In the genomic region with DNA sequence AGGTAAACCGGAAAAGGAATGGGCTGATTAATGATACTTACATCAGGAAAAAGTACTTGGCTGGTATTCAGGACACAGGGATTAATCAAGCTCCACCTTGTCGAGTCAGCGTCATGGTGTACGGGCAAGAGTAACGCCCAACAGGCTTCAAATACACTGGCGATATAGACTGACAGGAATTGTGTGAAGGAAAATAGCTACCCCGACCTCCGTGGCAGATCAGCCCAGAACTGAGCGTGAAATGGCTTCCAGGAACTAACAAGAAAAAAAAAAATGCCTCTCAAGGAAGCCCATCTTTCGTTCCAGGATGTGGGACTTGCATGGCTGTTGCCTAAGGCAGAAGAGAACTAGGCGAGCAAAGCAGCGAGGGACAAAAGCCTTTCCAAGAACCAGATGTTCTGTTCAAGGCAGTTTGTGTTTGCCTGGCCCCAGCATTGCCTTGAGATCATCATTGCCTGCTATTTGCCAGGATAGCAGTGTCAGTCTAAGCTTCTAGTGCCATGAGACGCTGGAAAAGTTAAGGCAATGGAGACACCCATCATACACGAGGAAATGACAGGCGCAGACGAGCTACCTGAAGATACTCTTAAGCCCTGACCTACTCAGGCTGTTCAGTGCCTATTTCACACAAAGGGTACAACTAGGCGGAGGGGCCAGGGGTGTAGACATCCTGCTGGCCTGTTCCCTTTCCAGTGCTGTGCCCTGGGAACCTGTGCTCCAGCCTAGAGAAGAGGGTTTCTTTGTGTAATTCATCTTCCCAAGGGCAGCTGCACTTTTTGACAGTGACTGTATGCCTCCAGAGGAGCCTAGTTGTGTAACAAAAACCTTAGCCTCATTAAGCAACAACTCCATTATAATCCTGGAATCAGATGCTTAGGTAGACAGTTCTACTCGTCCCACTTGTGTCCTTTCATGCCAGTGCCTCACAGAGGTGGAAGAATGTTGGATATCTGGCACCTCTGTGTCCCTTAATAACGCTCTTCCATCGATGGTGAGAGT, we compare ENCODE assay signal across 8 mouse cellular contexts. TPM values are rescaled to one million over a fixed set of nuclear protein-coding genes. Genes with fewer than 3 reads are reported as not detected.
DNase-seq lines count a peak whose midpoint lies in the region; ATAC-seq and TF ChIP-seq lines count a peak whose summit lies in the region.

No protein-coding gene starts in this region.

- TF ChIP-seq CTCF in thymus, adult 2 months (IDR thresholded peaks at IDR 0.05; ENCODE audit: borderline replicate concordance, control insufficient read depth, extremely low read depth, insufficient read depth, low read length, poor library complexity) = no peak
- TF ChIP-seq CTCF in lung, postnatal 0 days (IDR thresholded peaks at IDR 0.05) = no peak

- H3K27me3 ChIP-seq in thymus, adult 2 months (ENCODE audit: control insufficient read depth, insufficient read depth, low read length) = no peaks in the 10 kb centered on the region
- no peaks in the 10 kb centered on the region for H3K27me3 ChIP-seq in lung, postnatal 0 days (replicated peaks; ENCODE audit: insufficient read depth, low read length)

- peak overlapping the region; percentile 44; the same call in 1 of the 2 replicates for H3K27ac ChIP-seq in thymus, adult 2 months (ENCODE audit: control insufficient read depth, insufficient read depth, low read length)
- H3K27ac ChIP-seq in lung, postnatal 0 days (ENCODE audit: low read length) = peak overlapping the region; percentile 92

- no peaks in the 10 kb centered on the region for H3K9me3 ChIP-seq in lung, postnatal 0 days (ENCODE audit: low read length)

- WGBS in thymus, adult 2 months = 41% methylated on average over 20 of the region's 20 CpGs
- 27% methylated on average over 20 of the region's 20 CpGs for WGBS in lung, postnatal 0 days

- no peak for TF ChIP-seq EP300 in lung, postnatal 0 days (IDR thresholded peaks at IDR 0.05)

- no peak for TF ChIP-seq POLR2A in thymus, adult 2 months (IDR thresholded peaks at IDR 0.05; ENCODE audit: control insufficient read depth, extremely low read depth, insufficient read depth, low read length, poor library complexity)

- DNase-seq in thymus, adult 2 months = no peak
- no peak for DNase-seq in thymus, postnatal 10 days (ENCODE audit: low spot score in 2 of 2)
- peak; percentile 60 for DNase-seq in embryo, embryonic 10 days (ENCODE audit: low spot score)
- DNase-seq in heart, adult 9 months (ENCODE audit: low spot score in 2 of 2) = peak; percentile 29 to 31
- peak; percentile 22 to 33 for DNase-seq in kidney, adult 8-10 months
- DNase-seq in lung, postnatal 0 days (ENCODE audit: low spot score) = peak; percentile 79
- peak; percentile 51 for DNase-seq in skeletal muscle tissue, adult 2 months (ENCODE audit: low read depth, low spot score)
- no peak for DNase-seq in T-cell, adult 2 months (ENCODE audit: low spot score)

- ATAC-seq in lung, postnatal 0 days = no peak

- H3K4me3 ChIP-seq in thymus, adult 2 months (ENCODE audit: control insufficient read depth, insufficient read depth, low read length) = peak overlapping the region; percentile 21
- peak overlapping the region; percentile 96 for H3K4me3 ChIP-seq in lung, postnatal 0 days (ENCODE audit: low read depth, low read length)

- H3K36me3 ChIP-seq in thymus, adult 2 months (ENCODE audit: control insufficient read depth, insufficient read depth, low read length) = no peaks in the 10 kb centered on the region
- H3K36me3 ChIP-seq in lung, postnatal 0 days (ENCODE audit: insufficient read depth, low read length) = no peaks in the 10 kb centered on the region

- peak overlapping the region; percentile 71 for H3K4me2 ChIP-seq in lung, postnatal 0 days (replicated peaks; ENCODE audit: low read depth, low read length)

- H3K4me1 ChIP-seq in thymus, adult 2 months (replicated peaks; ENCODE audit: control insufficient read depth, insufficient read depth, low read length) = peaks cover 12% of the 10 kb centered on the region
- H3K4me1 ChIP-seq in lung, postnatal 0 days (ENCODE audit: insufficient read depth, low read depth, low read length) = peaks cover 1% of the 10 kb centered on the region; the same call in 1 of the 2 replicates

- peak overlapping the region; percentile 39; the same call in 1 of the 2 replicates for H3K9ac ChIP-seq in lung, postnatal 0 days (replicated peaks; ENCODE audit: low read depth)

RNA-seq across cellular contexts. Expression of gene Cnot6, which starts 1.1 kb away (rescaled TPM):
- polyA plus RNA-seq in thymus, adult 2 months (2012; rRNA removed) = 40.3 and 44.2 TPM in 2 replicates
- polyA plus RNA-seq in lung, postnatal 0 days (2015; fragmentation: Nextera tagmentation; extraction: Ambion mirVana) = 36.0 and 40.6 TPM in 2 replicates

RNA-seq across cellular contexts. Expression of gene Scgb3a1, which starts 50.2 kb away (rescaled TPM):
- 3.0 and 7.8 TPM in 2 replicates for polyA plus RNA-seq in thymus, adult 2 months (2012; rRNA removed)
- 261 and 341 TPM in 2 replicates for polyA plus RNA-seq in lung, postnatal 0 days (2015; fragmentation: Nextera tagmentation; extraction: Ambion mirVana)

Comparison
In these comparisons a context has a peak if more than half of its experiments do, and no peak if none do; other contexts are left out.
1. DNase-seq: peak in embryo, embryonic 10 days (single experiment), heart, adult 9 months (2 of 2), kidney, adult 8-10 months (2 of 2), lung, postnatal 0 days (single experiment) and skeletal muscle tissue, adult 2 months (single experiment); none in thymus, adult 2 months (single experiment), thymus, postnatal 10 days (0 of 2) and T-cell, adult 2 months (single experiment).
2. RNA of gene Scgb3a1, which starts 50.2 kb away (polyA plus RNA-seq): 261 to 341 TPM in lung, postnatal 0 days; 3.0 to 7.8 TPM in thymus, adult 2 months; every median in the first group is over 10 times any median in the second.